Mouse (Mus musculus): ENCODE measurements around the gene Dnaic1. TPM values are rescaled to one million over a fixed set of nuclear protein-coding genes. Genes with fewer than 3 reads are reported as not detected.

The Dnaic1 gene
- total and polyA plus RNA-seq, 2 experiments from 2014 or later: 2.8 to 4.9 TPM

DNA sequence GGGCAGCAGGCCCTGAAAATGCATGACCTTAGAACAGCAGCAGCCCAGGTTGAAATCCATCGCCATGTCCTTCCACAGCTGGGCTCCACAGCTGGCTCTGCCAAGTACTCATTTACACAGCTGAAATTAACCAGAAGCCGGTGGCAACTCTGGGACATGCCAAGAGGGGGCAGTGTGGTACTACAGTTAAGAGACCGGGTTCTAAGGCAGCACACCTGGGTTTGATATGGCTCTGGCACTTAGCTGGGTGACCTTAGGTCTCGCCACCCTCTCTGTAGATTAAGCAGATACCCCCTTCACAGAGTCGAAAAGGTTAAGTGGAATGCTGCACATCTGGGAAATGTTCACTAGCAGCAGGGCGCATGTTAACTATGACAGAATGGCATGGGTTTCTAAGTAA lies 17.0 kb upstream of the Dnaic1 start:
- H3K9ac ChIP-seq: no peak overlapping the region
- no peak overlapping the region for H3K4me3 ChIP-seq (ENCODE audit: low read depth, low read length)
- WGBS: 48% methylated on average over 6 of the region's 6 CpGs
- no peaks in the 10 kb centered on the region for H3K36me3 ChIP-seq (ENCODE audit: insufficient read depth)
- no peaks in the 10 kb centered on the region for H3K4me1 ChIP-seq (ENCODE audit: insufficient read depth)
- no peaks in the 10 kb centered on the region for H3K9me3 ChIP-seq (ENCODE audit: low read length)
- DNase-seq (peak; percentile 70), ATAC-seq (peak; percentile 40; the same call in 1 of the 2 replicates)
- no peak overlapping the region for H3K4me2 ChIP-seq (ENCODE audit: low read depth)
- no peak overlapping the region for H3K27ac ChIP-seq (ENCODE audit: low read depth, low read length)
- H3K27me3 ChIP-seq (ENCODE audit: insufficient read depth, low read length): no peaks in the 10 kb centered on the region
- TF ChIP-seq CTCF (IDR thresholded peaks at IDR 0.05; ENCODE audit: low read depth): peak; percentile 71

DNA sequence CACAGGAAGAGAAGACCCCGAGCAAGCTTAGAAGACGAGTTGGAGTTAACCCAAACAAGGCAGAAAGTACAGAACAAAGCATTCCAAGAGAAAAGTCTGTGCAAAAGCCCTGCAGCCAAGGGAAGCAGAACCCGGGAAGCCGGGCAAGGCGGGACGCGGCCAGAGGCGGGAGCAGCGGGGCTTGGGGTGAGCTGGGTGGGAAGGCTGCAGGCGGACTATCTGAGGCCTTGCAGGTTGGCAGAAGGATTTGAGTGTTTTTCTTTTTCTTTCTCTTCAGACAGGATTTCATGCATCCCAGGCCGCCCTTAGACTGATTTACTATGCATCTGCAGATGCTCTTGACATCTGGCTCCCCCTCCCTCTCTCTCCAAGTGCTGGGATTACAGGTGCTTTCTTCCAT lies 16.5 kb upstream of the Dnaic1 start:
- no peak for TF ChIP-seq CTCF (IDR thresholded peaks at IDR 0.05; ENCODE audit: low read depth)
- Histone ChIP-seq H3K36me3 (ENCODE audit: insufficient read depth) (no peaks in the 10 kb centered on the region), H3K4me3 (ENCODE audit: low read depth, low read length) (no peak overlapping the region), H3K27ac (ENCODE audit: low read depth, low read length) (no peak overlapping the region), H3K27me3 (ENCODE audit: insufficient read depth, low read length) (no peaks in the 10 kb centered on the region), H3K4me1 (ENCODE audit: insufficient read depth) (no peaks in the 10 kb centered on the region), H3K4me2 (ENCODE audit: low read depth) (no peak overlapping the region), H3K9me3 (ENCODE audit: low read length) (no peaks in the 10 kb centered on the region), H3K9ac (no peak overlapping the region)
- 69% methylated on average over 11 of the region's 11 CpGs for WGBS
- ATAC-seq (no peak), DNase-seq (no peak)

DNA sequence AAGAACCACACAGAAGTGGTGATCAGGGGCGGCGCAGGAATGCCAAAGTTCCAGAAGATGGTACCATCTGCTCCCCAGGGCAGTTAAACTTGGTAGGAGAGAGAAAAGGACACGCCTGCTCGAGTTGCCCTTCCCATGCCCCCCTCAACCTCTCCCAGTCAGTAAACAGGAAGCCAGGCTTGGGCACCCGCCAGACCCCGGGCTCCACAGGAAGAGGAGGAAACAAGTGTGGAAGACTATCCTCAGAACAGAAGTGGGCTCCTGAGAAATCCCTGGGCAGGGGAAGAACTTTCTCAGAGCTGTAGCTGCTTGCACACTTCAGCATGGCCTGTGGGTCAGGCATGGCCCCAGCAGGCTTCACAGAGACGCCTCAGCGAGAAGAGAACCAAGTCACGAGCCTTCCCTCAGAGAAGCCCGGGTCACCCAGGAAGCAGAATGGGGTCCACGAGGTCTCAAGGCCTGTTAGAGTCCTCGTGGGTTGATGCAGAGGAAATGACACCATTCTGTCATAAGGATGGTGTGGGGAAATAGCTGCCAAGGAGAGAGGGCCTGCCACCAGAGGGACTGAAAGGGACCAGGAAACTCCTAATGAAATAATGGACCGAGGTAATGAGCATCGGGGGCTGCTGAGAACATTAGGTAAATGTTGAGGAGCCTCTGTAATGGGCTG lies 14.4 kb upstream of the Dnaic1 start:
- TF ChIP-seq CTCF (IDR thresholded peaks at IDR 0.05; ENCODE audit: low read depth): no peak
- DNase-seq: no peak
- no peaks in the 10 kb centered on the region for H3K4me1 ChIP-seq (ENCODE audit: insufficient read depth)
- H3K27ac ChIP-seq (ENCODE audit: low read depth, low read length): no peak overlapping the region
- no peaks in the 10 kb centered on the region for H3K9me3 ChIP-seq (ENCODE audit: low read length)
- WGBS: 76% methylated on average over 14 of the region's 14 CpGs
- H3K36me3 ChIP-seq (ENCODE audit: insufficient read depth): no peaks in the 10 kb centered on the region
- H3K4me3 ChIP-seq (ENCODE audit: low read depth, low read length): no peak overlapping the region
- ATAC-seq: no peak
- no peak overlapping the region for H3K4me2 ChIP-seq (ENCODE audit: low read depth)
- H3K27me3 ChIP-seq (ENCODE audit: insufficient read depth, low read length): no peaks in the 10 kb centered on the region
- no peak overlapping the region for H3K9ac ChIP-seq

DNA sequence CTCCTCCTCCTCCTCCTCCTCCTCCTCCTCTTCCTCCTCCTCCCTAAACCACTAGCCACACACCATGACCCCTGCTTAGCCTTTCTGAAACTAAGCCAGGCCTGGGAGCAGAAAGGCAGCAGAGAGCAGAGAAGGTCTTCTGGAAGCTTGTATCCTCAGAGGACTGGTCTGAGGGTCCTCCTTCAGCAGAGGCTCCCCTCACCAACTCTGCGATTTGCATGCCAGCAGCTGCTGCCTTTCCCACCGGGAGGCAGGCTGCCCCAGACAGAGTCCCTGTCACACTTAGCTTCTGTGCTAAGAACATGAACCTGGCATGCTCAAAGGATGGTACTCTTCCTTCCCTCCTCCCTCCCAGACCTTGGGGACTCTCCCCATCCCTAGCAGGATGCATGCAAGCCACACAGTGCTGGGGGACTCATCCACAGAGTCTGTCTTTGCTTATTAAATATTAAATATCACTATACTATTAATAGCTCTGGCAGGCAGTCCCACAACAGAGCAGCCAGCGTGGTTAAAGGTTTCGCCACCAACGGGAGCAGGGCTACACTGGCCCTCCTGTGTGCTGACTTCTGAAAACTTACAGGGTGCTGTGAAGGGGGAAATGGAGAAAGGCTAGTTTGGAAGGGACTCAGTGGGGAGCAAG lies 13.1 kb upstream of the Dnaic1 start:
- H3K9ac ChIP-seq: no peak overlapping the region
- H3K27ac ChIP-seq (ENCODE audit: low read depth, low read length): no peak overlapping the region
- TF ChIP-seq CTCF (IDR thresholded peaks at IDR 0.05; ENCODE audit: low read depth): no peak
- no peaks in the 10 kb centered on the region for H3K27me3 ChIP-seq (ENCODE audit: insufficient read depth, low read length)
- 60% methylated on average over 5 of the region's 5 CpGs for WGBS
- H3K9me3 ChIP-seq (ENCODE audit: low read length): no peaks in the 10 kb centered on the region
- ATAC-seq (no peak), DNase-seq (no peak)
- no peak overlapping the region for H3K4me2 ChIP-seq (ENCODE audit: low read depth)
- no peak overlapping the region for H3K4me3 ChIP-seq (ENCODE audit: low read depth, low read length)
- H3K36me3 ChIP-seq (ENCODE audit: insufficient read depth): no peaks in the 10 kb centered on the region
- no peaks in the 10 kb centered on the region for H3K4me1 ChIP-seq (ENCODE audit: insufficient read depth)

DNA sequence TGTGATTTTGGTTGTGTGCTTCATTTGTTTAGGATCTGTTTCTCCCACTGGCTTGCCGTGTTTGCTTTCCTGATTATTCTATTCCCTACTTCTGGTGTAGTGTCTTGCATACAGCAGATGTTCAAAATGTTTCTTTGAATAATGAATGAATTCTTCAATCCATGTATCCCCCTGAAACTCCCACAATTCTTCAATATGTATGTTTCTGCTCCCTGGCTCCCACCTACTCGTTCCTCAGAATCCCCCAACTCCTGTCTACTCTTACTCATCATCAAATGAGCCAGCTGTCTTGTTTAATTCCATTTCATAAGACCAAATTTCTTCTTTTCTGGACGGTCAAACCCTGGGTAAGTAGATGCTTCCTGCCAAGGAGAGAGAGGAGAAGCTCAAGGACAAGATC lies 12.5 kb upstream of the Dnaic1 start:
- no peak overlapping the region for H3K4me2 ChIP-seq (ENCODE audit: low read depth)
- no peaks in the 10 kb centered on the region for H3K27me3 ChIP-seq (ENCODE audit: insufficient read depth, low read length)
- H3K27ac ChIP-seq (ENCODE audit: low read depth, low read length): peak overlapping the region; percentile 15; the same call in 1 of the 2 replicates
- DNase-seq: no peak
- H3K36me3 ChIP-seq (ENCODE audit: insufficient read depth): no peaks in the 10 kb centered on the region
- TF ChIP-seq CTCF (IDR thresholded peaks at IDR 0.05; ENCODE audit: low read depth): no peak
- H3K4me1 ChIP-seq (ENCODE audit: insufficient read depth): no peaks in the 10 kb centered on the region
- WGBS: 51% methylated on average over 3 of the region's 3 CpGs
- peak; percentile 47 for ATAC-seq
- H3K4me3 ChIP-seq (ENCODE audit: low read depth, low read length): no peak overlapping the region
- H3K9me3 ChIP-seq (ENCODE audit: low read length): no peaks in the 10 kb centered on the region
- no peak overlapping the region for H3K9ac ChIP-seq

DNA sequence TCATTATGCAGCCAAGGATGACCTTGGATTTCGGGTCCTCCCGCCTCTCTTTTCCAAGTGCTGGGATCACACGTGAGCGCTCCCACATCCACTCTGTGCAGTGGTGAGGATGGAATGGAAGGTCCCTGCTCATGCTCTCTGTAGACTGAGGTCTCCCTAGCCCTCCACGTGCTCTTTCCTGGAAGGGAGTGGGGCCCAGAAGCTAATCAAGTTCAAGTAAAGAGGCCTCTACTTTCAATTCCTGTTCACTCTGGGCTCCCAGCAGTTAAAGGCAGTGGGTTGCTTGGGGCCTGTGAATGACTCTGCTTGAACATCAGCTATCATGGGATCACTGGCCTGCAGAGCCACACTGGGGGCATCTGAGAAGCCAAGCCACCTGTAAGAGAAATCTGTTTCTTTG lies 6.3 kb upstream of the Dnaic1 start:
- Histone ChIP-seq H3K9ac (no peak overlapping the region), H3K27ac (ENCODE audit: low read depth, low read length) (no peak overlapping the region), H3K4me2 (ENCODE audit: low read depth) (no peak overlapping the region), H3K9me3 (ENCODE audit: low read length) (no peaks in the 10 kb centered on the region), H3K4me1 (ENCODE audit: insufficient read depth) (peaks cover 24% of the 10 kb centered on the region), H3K4me3 (ENCODE audit: low read depth, low read length) (no peak overlapping the region), H3K27me3 (ENCODE audit: insufficient read depth, low read length) (no peaks in the 10 kb centered on the region), H3K36me3 (ENCODE audit: insufficient read depth) (peaks cover 10% of the 10 kb centered on the region)
- DNase-seq (no peak), ATAC-seq (no peak)
- TF ChIP-seq CTCF (IDR thresholded peaks at IDR 0.05; ENCODE audit: low read depth): no peak
- 92% methylated on average over 5 of the region's 5 CpGs for WGBS

DNA sequence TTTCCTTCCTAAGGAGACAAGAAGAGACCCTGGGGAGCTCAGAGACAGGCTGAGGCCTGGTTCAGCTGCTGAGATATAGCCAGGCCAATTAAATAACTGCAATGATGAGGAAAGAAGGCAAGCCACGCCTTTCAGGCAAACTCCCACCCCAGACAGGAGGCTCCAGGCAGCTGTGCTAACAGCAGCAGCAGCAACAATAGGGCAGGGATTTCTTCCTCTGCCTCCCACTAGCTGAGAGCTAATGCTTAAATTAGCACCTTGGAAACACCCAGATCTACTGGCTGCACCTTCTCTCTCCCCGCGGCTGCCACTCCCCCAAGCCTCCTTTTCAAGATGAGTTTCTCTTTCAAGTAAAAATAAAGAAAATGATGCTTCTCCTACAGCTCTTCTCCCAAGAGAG lies 3.5 kb upstream of the Dnaic1 start:
- Histone ChIP-seq H3K9me3 (ENCODE audit: low read length) (no peaks in the 10 kb centered on the region), H3K4me2 (ENCODE audit: low read depth) (peak overlapping the region; percentile 21), H3K4me1 (ENCODE audit: insufficient read depth) (peaks cover 24% of the 10 kb centered on the region), H3K36me3 (ENCODE audit: insufficient read depth) (peaks cover 10% of the 10 kb centered on the region), H3K9ac (no peak overlapping the region), H3K4me3 (ENCODE audit: low read depth, low read length) (no peak overlapping the region), H3K27ac (ENCODE audit: low read depth, low read length) (no peak overlapping the region), H3K27me3 (ENCODE audit: insufficient read depth, low read length) (no peaks in the 10 kb centered on the region)
- WGBS: 9% methylated on average over 3 of the region's 3 CpGs
- TF ChIP-seq CTCF (IDR thresholded peaks at IDR 0.05; ENCODE audit: low read depth): no peak
- ATAC-seq (no peak), DNase-seq (no peak)

All from forebrain, postnatal 0 days (tissue).